Mouse (Mus musculus) ES-E14 (cell line): ENCODE results near the gene Miga2. TPM values are rescaled to one million over a fixed set of nuclear protein-coding genes. Genes with fewer than 3 reads are reported as not detected.
A peak's percentile ranks its signal among the peaks of the same experiment; 100 is the strongest.

ENCODE experiments used
- DNase-seq: peaks from one replicate; pipeline ENCODE4 v3.0.0-alpha.2; 2013; ENCODE audit warnings: low read depth, low spot score
- H3K27ac ChIP-seq: 2 replicates; pipeline ENCODE4 v1.5.1; 2012; ENCODE audit warnings: low read depth, mild to moderate bottlenecking, low read length, moderate library complexity, mixed read lengths; ENCODE audit not compliant: poor library complexity, insufficient read depth, severe bottlenecking
- H3K36me3 ChIP-seq: 2 replicates; pipeline ENCODE4 v1.6.1; 2012; ENCODE audit warnings: mild to moderate bottlenecking, low read length, moderate library complexity, mixed read lengths; ENCODE audit not compliant: control insufficient read depth, poor library complexity, insufficient read depth, severe bottlenecking
- H3K4me1 ChIP-seq, 2 experiments: fragments of 150-350 bp in 1 of 2; sonication (generic) in 1 of 2; 2 replicates each; pipeline ENCODE4 v1.6.1; 2012; ENCODE audit warnings: low read length in 2 of 2, mild to moderate bottlenecking in 1 of 2, mixed read lengths in 1 of 2; ENCODE audit not compliant: control insufficient read depth in 2 of 2, insufficient read depth in 2 of 2, poor library complexity in 1 of 2
- H3K4me3 ChIP-seq, 2 experiments: fragments of 150-350 bp in 1 of 2; sonication (generic) in 1 of 2; 2 replicates each; pipeline ENCODE4 v1.5.1; 2012; ENCODE audit warnings: low read length in 2 of 2, low read depth in 1 of 2, mild to moderate bottlenecking in 1 of 2, mixed read lengths in 1 of 2; ENCODE audit not compliant: insufficient read depth in 1 of 2, poor library complexity in 1 of 2, severe bottlenecking in 1 of 2
- H3K9ac ChIP-seq: 2 replicates; pipeline ENCODE4 v1.6.1; 2012; ENCODE audit warnings: low read depth, mild to moderate bottlenecking, low read length, mixed read lengths; ENCODE audit not compliant: poor library complexity, insufficient read depth, severe bottlenecking
- H3K9me3 ChIP-seq: fragments of 150-350 bp; sonication (generic); 2 replicates; pipeline ENCODE4 v1.6.1; 2012; ENCODE audit warnings: low read depth, mild to moderate bottlenecking, low read length; ENCODE audit not compliant: control insufficient read depth, insufficient read depth
- CHD2 ChIP-seq: IDR thresholded peaks from 2 replicates; pipeline ENCODE4 v1.6.1; 2014; ENCODE audit warnings: mild to moderate bottlenecking, low read depth, low read length, inconsistent platforms
- HCFC1 ChIP-seq: IDR thresholded peaks from 2 replicates; pipeline ENCODE4 v1.6.1; 2012; ENCODE audit warnings: low read length, inconsistent platforms, borderline replicate concordance; ENCODE audit not compliant: insufficient read depth
- MAFK ChIP-seq: IDR thresholded peaks from 2 replicates; pipeline ENCODE4 v1.6.1; 2014; ENCODE audit warnings: mild to moderate bottlenecking, low read depth, low read length, inconsistent platforms; ENCODE audit not compliant: insufficient read depth
- ZC3H11A ChIP-seq: IDR thresholded peaks from 2 replicates; pipeline ENCODE4 v1.6.1; 2012; ENCODE audit warnings: low read depth, mild to moderate bottlenecking, inconsistent platforms, low read length, borderline replicate concordance
- ZNF384 ChIP-seq: IDR thresholded peaks from 2 replicates; pipeline ENCODE4 v1.6.1; 2012; ENCODE audit warnings: low read depth, low read length, inconsistent platforms
- in situ Hi-C, 2 experiments: fragments of 600-800 bp; cut with MboI; formaldehyde crosslinking; loops; one replicate each; pipeline ENCODE4 v1.15.1; 2025; ENCODE audit warnings: low sequenced_read_pairs in 2 of 2, inconsistent platforms in 1 of 2; ENCODE audit not compliant: unreplicated experiment in 2 of 2
- total RNA-seq: library from RNA; depleted of rRNA; stranded (reverse); fragments of 300-350 nt; gene quantifications from 2 replicates; pipeline ENCODE4 v1.2.3, GENCODE M21; 2012

The Miga2 gene
- total RNA-seq, 1 experiment: 46.0 TPM

GRCm38 (mm10) chr2:30417595-30418165 is 53.6 kb downstream of the Miga2 start:
- no peak for DNase-seq
- TF ChIP-seq MAFK (no peak), HCFC1 (no peak), CHD2 (no peak), ZNF384 (no peak), ZC3H11A (no peak)
- peaks cover 0 to 10% of the 10 kb centered on the region in 2 experiments; a peak in 3 of 4 replicates for H3K4me1 ChIP-seq
- H3K9me3 ChIP-seq: no peaks in the 10 kb centered on the region
- H3K4me3 ChIP-seq: no peak overlapping the region
- H3K27ac ChIP-seq: no peak overlapping the region
- in situ Hi-C loops: no loop called here
- no peak overlapping the region for H3K9ac ChIP-seq
- peaks cover 3% of the 10 kb centered on the region; the same call in 1 of the 2 replicates for H3K36me3 ChIP-seq

GRCm38 (mm10) chr2:30418259-30418658 is 54.2 kb downstream of the Miga2 start:
- Histone ChIP-seq H3K9ac (peak overlapping the region; percentile 24; the same call in 1 of the 2 replicates), H3K27ac (no peak overlapping the region), H3K4me3 (no peak overlapping the region), H3K9me3 (no peaks in the 10 kb centered on the region), H3K36me3 (peaks cover 2% of the 10 kb centered on the region), H3K4me1 (peaks cover 0 to 10% of the 10 kb centered on the region in 2 experiments; a peak in 3 of 4 replicates)
- no peak for DNase-seq
- no peak for TF ChIP-seq MAFK
- no peak for TF ChIP-seq ZC3H11A
- TF ChIP-seq CHD2: no peak
- no peak for TF ChIP-seq ZNF384
- TF ChIP-seq HCFC1: no peak
- in situ Hi-C loops: no loop called here

- Histone ChIP-seq H3K9ac (peak overlapping the region; percentile 50; the same call in 1 of the 2 replicates), H3K4me1 (peaks cover 0 to 12% of the 10 kb centered on the region in 2 experiments; a peak in 3 of 4 replicates), H3K27ac (no peak overlapping the region), H3K36me3 (peaks cover 2% of the 10 kb centered on the region), H3K9me3 (no peaks in the 10 kb centered on the region), H3K4me3 (peak overlapping the region; percentile 26 to 29; a peak in 3 of 4 replicates)
- in situ Hi-C loops: no loop called here
- no peak for DNase-seq
- TF ChIP-seq ZC3H11A (no peak), MAFK (no peak), HCFC1 (no peak), CHD2 (no peak), ZNF384 (no peak)
These were observed 55.1 kb downstream of the Miga2 start for GRCm38 (mm10) chr2:30419112-30419511.

GRCm38 (mm10) chr2:30421432-30421831 is 57.4 kb downstream of the Miga2 start:
- Histone ChIP-seq H3K9ac (no peak overlapping the region), H3K27ac (no peak overlapping the region), H3K4me3 (no peak overlapping the region), H3K36me3 (peaks cover 5% of the 10 kb centered on the region), H3K9me3 (no peaks in the 10 kb centered on the region), H3K4me1 (peaks cover 0 to 7% of the 10 kb centered on the region in 2 experiments; a peak in 2 of 4 replicates)
- in situ Hi-C loops: no loop called here
- TF ChIP-seq CHD2 (no peak), HCFC1 (no peak), ZC3H11A (no peak), MAFK (no peak), ZNF384 (no peak)
- no peak for DNase-seq
